Mouse (Mus musculus): ENCODE measurements around the gene Syk.

The Syk gene

GRCm38 (mm10) chr13:52569194-52569769 lies 13.7 kb upstream of the Syk start:
- no peak for DNase-seq (ENCODE audit: low spot score in 2 of 2)

GRCm38 (mm10) chr13:52570276-52570675 lies 12.7 kb upstream of the Syk start:
- peak; percentile 70 to 72 for DNase-seq (ENCODE audit: low spot score in 2 of 2)

- no peak for DNase-seq (ENCODE audit: low spot score in 2 of 2)
Observed at GRCm38 (mm10) chr13:52571591-52572384, 11.2 kb upstream of the Syk start.

GRCm38 (mm10) chr13:52572451-52573446 lies 10.2 kb upstream of the Syk start:
- no peak for DNase-seq (ENCODE audit: low spot score in 2 of 2)

- no peak for DNase-seq (ENCODE audit: low spot score in 2 of 2)
Observed at GRCm38 (mm10) chr13:52574311-52574710, 8.7 kb upstream of the Syk start.

GRCm38 (mm10) chr13:52575483-52575882 lies 7.5 kb upstream of the Syk start:
- no peak for DNase-seq (ENCODE audit: low spot score in 2 of 2)

GRCm38 (mm10) chr13:52576021-52576614 lies 6.9 kb upstream of the Syk start:
- DNase-seq (ENCODE audit: low spot score in 2 of 2): no peak

GRCm38 (mm10) chr13:52576841-52577240 lies 6.1 kb upstream of the Syk start:
- no peak for DNase-seq (ENCODE audit: low spot score in 2 of 2)

GRCm38 (mm10) chr13:52577326-52577920 lies 5.5 kb upstream of the Syk start:
- DNase-seq (ENCODE audit: low spot score in 2 of 2): no peak

- no peak for DNase-seq (ENCODE audit: low spot score in 2 of 2)
Observed at GRCm38 (mm10) chr13:52577939-52578338, 5.0 kb upstream of the Syk start.

GRCm38 (mm10) chr13:52578776-52579175 lies 4.2 kb upstream of the Syk start:
- no peak for DNase-seq (ENCODE audit: low spot score in 2 of 2)

- no peak for DNase-seq (ENCODE audit: low spot score in 2 of 2)
Observed at GRCm38 (mm10) chr13:52582506-52582877, 481 bp upstream of the Syk start.

GRCm38 (mm10) chr13:52583943-52584562 lies 1.1 kb downstream of the Syk start:
- no peak for DNase-seq (ENCODE audit: low spot score in 2 of 2)

- DNase-seq (ENCODE audit: low spot score in 2 of 2): no peak
Observed at GRCm38 (mm10) chr13:52584654-52585455, 1.9 kb downstream of the Syk start.

GRCm38 (mm10) chr13:52587761-52588160 lies 4.8 kb downstream of the Syk start:
- no peak for DNase-seq (ENCODE audit: low spot score in 2 of 2)

- DNase-seq (ENCODE audit: low spot score in 2 of 2): no peak
Observed at GRCm38 (mm10) chr13:52589043-52589442, 6.1 kb downstream of the Syk start.

- no peak for DNase-seq (ENCODE audit: low spot score in 2 of 2)
Observed at GRCm38 (mm10) chr13:52591831-52592230, 8.9 kb downstream of the Syk start.

- no peak for DNase-seq (ENCODE audit: low spot score in 2 of 2)
Observed at GRCm38 (mm10) chr13:52596692-52597091, 13.7 kb downstream of the Syk start.

- DNase-seq (ENCODE audit: low spot score in 2 of 2): no peak
Observed at GRCm38 (mm10) chr13:52597092-52597678, 14.2 kb downstream of the Syk start.

- no peak for DNase-seq (ENCODE audit: low spot score in 2 of 2)
Observed at GRCm38 (mm10) chr13:52598233-52598632, 15.3 kb downstream of the Syk start.
